Mouse (Mus musculus): ENCODE data around the gene Gm49325. TPM values are rescaled to one million over a fixed set of nuclear protein-coding genes. Genes with fewer than 3 reads are reported as not detected.

Gene Gm49325
- polyA plus RNA-seq, 1 experiment from 2014 or later: 3.0 TPM

GRCm38 (mm10) chr10:77589117-77589516 is 16.9 kb upstream of the Gm49325 start:
- no peak for TF ChIP-seq CTCF (IDR thresholded peaks at IDR 0.05; ENCODE audit: low read depth)
- Histone ChIP-seq H3K27ac (ENCODE audit: low read depth) (no peak overlapping the region; the same call in 1 of the 2 replicates), H3K36me3 (ENCODE audit: insufficient read depth) (peaks cover 64% of the 10 kb centered on the region), H3K9me3 (ENCODE audit: low read depth, low read length) (no peaks in the 10 kb centered on the region), H3K4me1 (ENCODE audit: insufficient read depth) (no peaks in the 10 kb centered on the region; the same call in 1 of the 2 replicates), H3K9ac (no peak overlapping the region), H3K4me3 (ENCODE audit: low read depth, low read length) (no peak overlapping the region), H3K4me2 (no peak overlapping the region), H3K27me3 (ENCODE audit: insufficient read depth, low read length) (no peaks in the 10 kb centered on the region)
- DNase-seq (no peak), ATAC-seq (ENCODE audit: insufficient read depth) (no peak)
- 77% methylated on average over 7 of the region's 7 CpGs for WGBS

- Histone ChIP-seq H3K4me3 (ENCODE audit: low read depth, low read length) (no peak overlapping the region), H3K27ac (ENCODE audit: low read depth) (no peak overlapping the region), H3K27me3 (ENCODE audit: insufficient read depth, low read length) (no peaks in the 10 kb centered on the region), H3K9me3 (ENCODE audit: low read depth, low read length) (no peaks in the 10 kb centered on the region), H3K36me3 (ENCODE audit: insufficient read depth) (peaks cover 71% of the 10 kb centered on the region), H3K4me1 (ENCODE audit: insufficient read depth) (no peaks in the 10 kb centered on the region; the same call in 1 of the 2 replicates), H3K9ac (no peak overlapping the region), H3K4me2 (no peak overlapping the region)
- WGBS: 52% methylated on average over 8 of the region's 8 CpGs
- DNase-seq: peak; percentile 26
- peak; percentile 42; the same call in 1 of the 2 replicates for ATAC-seq (ENCODE audit: insufficient read depth)
- TF ChIP-seq CTCF (IDR thresholded peaks at IDR 0.05; ENCODE audit: low read depth): no peak
Observed at GRCm38 (mm10) chr10:77589749-77590148, 16.2 kb upstream of the Gm49325 start.

- peak; percentile 67 for DNase-seq
Observed at GRCm38 (mm10) chr10:77590812-77591211, 15.2 kb upstream of the Gm49325 start.

GRCm38 (mm10) chr10:77591546-77591945 is 14.5 kb upstream of the Gm49325 start:
- Histone ChIP-seq H3K9ac (no peak overlapping the region), H3K4me3 (ENCODE audit: low read depth, low read length) (no peak overlapping the region), H3K4me1 (ENCODE audit: insufficient read depth) (no peaks in the 10 kb centered on the region), H3K27me3 (ENCODE audit: insufficient read depth, low read length) (no peaks in the 10 kb centered on the region), H3K9me3 (ENCODE audit: low read depth, low read length) (no peaks in the 10 kb centered on the region), H3K36me3 (ENCODE audit: insufficient read depth) (peaks cover 88% of the 10 kb centered on the region), H3K4me2 (no peak overlapping the region), H3K27ac (ENCODE audit: low read depth) (no peak overlapping the region)
- ATAC-seq (ENCODE audit: insufficient read depth): no peak
- whole genome bisulfite sequencing: 78% methylated on average over 6 of the region's 6 CpGs
- no peak for TF ChIP-seq CTCF (IDR thresholded peaks at IDR 0.05; ENCODE audit: low read depth)
- no peak for DNase-seq

More at GRCm38 (mm10) chr10:77590812-77591211, 15.2 kb upstream of the Gm49325 start:
- Histone ChIP-seq H3K27ac (ENCODE audit: low read depth) (no peak overlapping the region), H3K27me3 (ENCODE audit: insufficient read depth, low read length) (no peaks in the 10 kb centered on the region), H3K36me3 (ENCODE audit: insufficient read depth) (peaks cover 81% of the 10 kb centered on the region), H3K9me3 (ENCODE audit: low read depth, low read length) (no peaks in the 10 kb centered on the region), H3K9ac (no peak overlapping the region), H3K4me1 (ENCODE audit: insufficient read depth) (no peaks in the 10 kb centered on the region), H3K4me2 (no peak overlapping the region), H3K4me3 (ENCODE audit: low read depth, low read length) (no peak overlapping the region)
- 46% methylated on average over 6 of the region's 6 CpGs for WGBS
- ATAC-seq (ENCODE audit: insufficient read depth): peak; percentile 67
- TF ChIP-seq CTCF (IDR thresholded peaks at IDR 0.05; ENCODE audit: low read depth): peak; percentile 86

GRCm38 (mm10) chr10:77596060-77596459 is 9.9 kb upstream of the Gm49325 start:
- no peaks in the 10 kb centered on the region for H3K9me3 ChIP-seq (ENCODE audit: low read depth, low read length)
- H3K36me3 ChIP-seq (ENCODE audit: insufficient read depth): peaks cover 74% of the 10 kb centered on the region
- no peaks in the 10 kb centered on the region for H3K27me3 ChIP-seq (ENCODE audit: insufficient read depth, low read length)
- DNase-seq (no peak), ATAC-seq (ENCODE audit: insufficient read depth) (no peak)
- no peak overlapping the region for H3K4me2 ChIP-seq
- H3K4me3 ChIP-seq (ENCODE audit: low read depth, low read length): no peak overlapping the region
- 86% methylated on average over 2 of the region's 2 CpGs for WGBS
- TF ChIP-seq CTCF (IDR thresholded peaks at IDR 0.05; ENCODE audit: low read depth): no peak
- H3K27ac ChIP-seq (ENCODE audit: low read depth): no peak overlapping the region
- no peaks in the 10 kb centered on the region for H3K4me1 ChIP-seq (ENCODE audit: insufficient read depth)
- H3K9ac ChIP-seq: no peak overlapping the region

GRCm38 (mm10) chr10:77603021-77603420 is 3.0 kb upstream of the Gm49325 start:
- peaks cover 12% of the 10 kb centered on the region for H3K4me1 ChIP-seq (ENCODE audit: insufficient read depth)
- no peaks in the 10 kb centered on the region for H3K9me3 ChIP-seq (ENCODE audit: low read depth, low read length)
- ATAC-seq (ENCODE audit: insufficient read depth): no peak
- H3K27ac ChIP-seq (ENCODE audit: low read depth): no peak overlapping the region
- H3K4me3 ChIP-seq (ENCODE audit: low read depth, low read length): no peak overlapping the region
- no peak for DNase-seq
- no peak overlapping the region for H3K4me2 ChIP-seq
- no peak for TF ChIP-seq CTCF (IDR thresholded peaks at IDR 0.05; ENCODE audit: low read depth)
- H3K36me3 ChIP-seq (ENCODE audit: insufficient read depth): peaks cover 8% of the 10 kb centered on the region
- H3K9ac ChIP-seq: no peak overlapping the region
- 62% methylated on average over 4 of the region's 4 CpGs for WGBS
- H3K27me3 ChIP-seq (ENCODE audit: insufficient read depth, low read length): no peaks in the 10 kb centered on the region

- Histone ChIP-seq H3K4me2 (no peak overlapping the region), H3K4me3 (ENCODE audit: low read depth, low read length) (no peak overlapping the region), H3K4me1 (ENCODE audit: insufficient read depth) (peaks cover 12% of the 10 kb centered on the region), H3K27me3 (ENCODE audit: insufficient read depth, low read length) (no peaks in the 10 kb centered on the region), H3K36me3 (ENCODE audit: insufficient read depth) (peaks cover 2% of the 10 kb centered on the region; the same call in 1 of the 2 replicates), H3K9ac (no peak overlapping the region), H3K27ac (ENCODE audit: low read depth) (no peak overlapping the region), H3K9me3 (ENCODE audit: low read depth, low read length) (no peaks in the 10 kb centered on the region)
- peak; percentile 53 for TF ChIP-seq CTCF (IDR thresholded peaks at IDR 0.05; ENCODE audit: low read depth)
- DNase-seq (no peak), ATAC-seq (ENCODE audit: insufficient read depth) (no peak)
- 94% methylated on average over 6 of the region's 6 CpGs for WGBS
Observed at GRCm38 (mm10) chr10:77604111-77604510, 1.9 kb upstream of the Gm49325 start.

Measured in lung, embryonic 14.5 days (tissue).